Mouse (Mus musculus): ENCODE results near the gene Fbxo36. TPM values are rescaled to one million over a fixed set of nuclear protein-coding genes. Genes with fewer than 3 reads are reported as not detected.

Gene Fbxo36
- polyA plus RNA-seq, 1 experiment from 2014 or later: 7.0 TPM

GRCm38 (mm10) chr1:84882937-84883336, 43.3 kb downstream of the Fbxo36 start:
- Histone ChIP-seq H3K4me1 (no peaks in the 10 kb centered on the region), H3K27ac (no peak overlapping the region), H3K36me3 (no peaks in the 10 kb centered on the region), H3K9me3 (no peaks in the 10 kb centered on the region), H3K27me3 (ENCODE audit: insufficient read depth, poor library complexity, severe bottlenecking) (no peaks in the 10 kb centered on the region), H3K4me3 (no peak overlapping the region)
- 88% methylated on average over 4 of the region's 4 CpGs for WGBS
- DNase-seq (ENCODE audit: low spot score): no peak

GRCm38 (mm10) chr1:84883889-84884288, 44.2 kb downstream of the Fbxo36 start:
- Histone ChIP-seq H3K27ac (no peak overlapping the region), H3K9me3 (no peaks in the 10 kb centered on the region), H3K27me3 (ENCODE audit: insufficient read depth, poor library complexity, severe bottlenecking) (no peaks in the 10 kb centered on the region), H3K4me1 (no peaks in the 10 kb centered on the region), H3K4me3 (no peak overlapping the region), H3K36me3 (no peaks in the 10 kb centered on the region)
- whole genome bisulfite sequencing: 70% methylated on average over 4 of the region's 4 CpGs
- no peak for DNase-seq (ENCODE audit: low spot score)

GRCm38 (mm10) chr1:84885174-84885573, 45.5 kb downstream of the Fbxo36 start:
- Histone ChIP-seq H3K4me1 (no peaks in the 10 kb centered on the region), H3K9me3 (no peaks in the 10 kb centered on the region), H3K27me3 (ENCODE audit: insufficient read depth, poor library complexity, severe bottlenecking) (no peaks in the 10 kb centered on the region), H3K4me3 (no peak overlapping the region), H3K27ac (no peak overlapping the region), H3K36me3 (no peaks in the 10 kb centered on the region)
- no peak for DNase-seq (ENCODE audit: low spot score)
- 80% methylated on average over 3 of the region's 3 CpGs for WGBS

GRCm38 (mm10) chr1:84885921-84886320, 46.3 kb downstream of the Fbxo36 start:
- WGBS: 88% methylated on average over 6 of the region's 6 CpGs
- no peak overlapping the region for H3K27ac ChIP-seq
- no peaks in the 10 kb centered on the region for H3K27me3 ChIP-seq (ENCODE audit: insufficient read depth, poor library complexity, severe bottlenecking)
- H3K9me3 ChIP-seq: no peaks in the 10 kb centered on the region
- no peaks in the 10 kb centered on the region for H3K36me3 ChIP-seq
- no peak overlapping the region for H3K4me3 ChIP-seq
- DNase-seq (ENCODE audit: low spot score): no peak
- no peaks in the 10 kb centered on the region for H3K4me1 ChIP-seq

- 58% methylated on average over 8 of the region's 8 CpGs for WGBS
- DNase-seq (ENCODE audit: low spot score): no peak
- Histone ChIP-seq H3K4me3 (no peak overlapping the region), H3K9me3 (no peaks in the 10 kb centered on the region), H3K27ac (no peak overlapping the region), H3K4me1 (no peaks in the 10 kb centered on the region), H3K27me3 (ENCODE audit: insufficient read depth, poor library complexity, severe bottlenecking) (no peaks in the 10 kb centered on the region), H3K36me3 (no peaks in the 10 kb centered on the region)
These were observed 49.8 kb downstream of the Fbxo36 start for GRCm38 (mm10) chr1:84889330-84890004.

GRCm38 (mm10) chr1:84890005-84890393, 50.4 kb downstream of the Fbxo36 start:
- Histone ChIP-seq H3K27ac (no peak overlapping the region), H3K4me3 (no peak overlapping the region), H3K36me3 (no peaks in the 10 kb centered on the region), H3K4me1 (no peaks in the 10 kb centered on the region), H3K27me3 (ENCODE audit: insufficient read depth, poor library complexity, severe bottlenecking) (no peaks in the 10 kb centered on the region), H3K9me3 (no peaks in the 10 kb centered on the region)
- 39% methylated on average over 7 of the region's 7 CpGs for WGBS
- no peak for DNase-seq (ENCODE audit: low spot score)

GRCm38 (mm10) chr1:84890503-84890902, 50.9 kb downstream of the Fbxo36 start:
- H3K27me3 ChIP-seq (ENCODE audit: insufficient read depth, poor library complexity, severe bottlenecking): no peaks in the 10 kb centered on the region
- no peak for DNase-seq (ENCODE audit: low spot score)
- H3K9me3 ChIP-seq: no peaks in the 10 kb centered on the region
- no peaks in the 10 kb centered on the region for H3K4me1 ChIP-seq
- no peak overlapping the region for H3K27ac ChIP-seq
- WGBS: 69% methylated on average over 7 of the region's 7 CpGs
- no peak overlapping the region for H3K4me3 ChIP-seq
- no peaks in the 10 kb centered on the region for H3K36me3 ChIP-seq

GRCm38 (mm10) chr1:84891746-84892145, 52.1 kb downstream of the Fbxo36 start:
- 88% methylated on average over 9 of the region's 9 CpGs for WGBS
- no peak overlapping the region for H3K4me3 ChIP-seq
- H3K27me3 ChIP-seq (ENCODE audit: insufficient read depth, poor library complexity, severe bottlenecking): no peaks in the 10 kb centered on the region
- no peaks in the 10 kb centered on the region for H3K9me3 ChIP-seq
- no peak overlapping the region for H3K27ac ChIP-seq
- H3K36me3 ChIP-seq: no peaks in the 10 kb centered on the region
- DNase-seq (ENCODE audit: low spot score): no peak
- no peaks in the 10 kb centered on the region for H3K4me1 ChIP-seq

- no peak overlapping the region for H3K4me3 ChIP-seq
- WGBS: 78% methylated on average over 6 of the region's 6 CpGs
- H3K36me3 ChIP-seq: no peaks in the 10 kb centered on the region
- no peaks in the 10 kb centered on the region for H3K4me1 ChIP-seq
- H3K9me3 ChIP-seq: no peaks in the 10 kb centered on the region
- no peaks in the 10 kb centered on the region for H3K27me3 ChIP-seq (ENCODE audit: insufficient read depth, poor library complexity, severe bottlenecking)
- DNase-seq (ENCODE audit: low spot score): no peak
- no peak overlapping the region for H3K27ac ChIP-seq
These were observed 57.7 kb downstream of the Fbxo36 start for GRCm38 (mm10) chr1:84897364-84897763.

- H3K4me3 ChIP-seq: no peak overlapping the region
- WGBS: 86% methylated on average over 6 of the region's 6 CpGs
- no peaks in the 10 kb centered on the region for H3K36me3 ChIP-seq
- no peaks in the 10 kb centered on the region for H3K27me3 ChIP-seq (ENCODE audit: insufficient read depth, poor library complexity, severe bottlenecking)
- no peak overlapping the region for H3K27ac ChIP-seq
- H3K4me1 ChIP-seq: no peaks in the 10 kb centered on the region
- DNase-seq (ENCODE audit: low spot score): no peak
- no peaks in the 10 kb centered on the region for H3K9me3 ChIP-seq
These were observed 59.5 kb downstream of the Fbxo36 start for GRCm38 (mm10) chr1:84899156-84899555.

GRCm38 (mm10) chr1:84904467-84904866, 64.8 kb downstream of the Fbxo36 start:
- no peaks in the 10 kb centered on the region for H3K9me3 ChIP-seq
- no peaks in the 10 kb centered on the region for H3K4me1 ChIP-seq
- no peak for DNase-seq (ENCODE audit: low spot score)
- no peak overlapping the region for H3K27ac ChIP-seq
- 86% methylated on average over 2 of the region's 2 CpGs for WGBS
- H3K36me3 ChIP-seq: no peaks in the 10 kb centered on the region
- no peak overlapping the region for H3K4me3 ChIP-seq
- H3K27me3 ChIP-seq (ENCODE audit: insufficient read depth, poor library complexity, severe bottlenecking): no peaks in the 10 kb centered on the region

GRCm38 (mm10) chr1:84910177-84910804, 70.7 kb downstream of the Fbxo36 start:
- H3K27ac ChIP-seq: no peak overlapping the region
- 76% methylated on average over 8 of the region's 8 CpGs for WGBS
- H3K9me3 ChIP-seq: no peaks in the 10 kb centered on the region
- no peaks in the 10 kb centered on the region for H3K36me3 ChIP-seq
- H3K4me3 ChIP-seq: no peak overlapping the region
- H3K4me1 ChIP-seq: no peaks in the 10 kb centered on the region
- H3K27me3 ChIP-seq (ENCODE audit: insufficient read depth, poor library complexity, severe bottlenecking): no peaks in the 10 kb centered on the region
- no peak for DNase-seq (ENCODE audit: low spot score)

GRCm38 (mm10) chr1:84912571-84912970, 72.9 kb downstream of the Fbxo36 start:
- Histone ChIP-seq H3K4me1 (no peaks in the 10 kb centered on the region), H3K27ac (no peak overlapping the region), H3K9me3 (no peaks in the 10 kb centered on the region), H3K4me3 (no peak overlapping the region), H3K36me3 (no peaks in the 10 kb centered on the region), H3K27me3 (ENCODE audit: insufficient read depth, poor library complexity, severe bottlenecking) (no peaks in the 10 kb centered on the region)
- 83% methylated on average over 11 of the region's 11 CpGs for WGBS
- DNase-seq (ENCODE audit: low spot score): no peak

- Histone ChIP-seq H3K9me3 (no peaks in the 10 kb centered on the region), H3K27ac (no peak overlapping the region), H3K4me3 (no peak overlapping the region), H3K4me1 (no peaks in the 10 kb centered on the region), H3K27me3 (ENCODE audit: insufficient read depth, poor library complexity, severe bottlenecking) (no peaks in the 10 kb centered on the region), H3K36me3 (no peaks in the 10 kb centered on the region)
- WGBS: 80% methylated on average over 4 of the region's 4 CpGs
- DNase-seq (ENCODE audit: low spot score): no peak
These were observed 75.4 kb downstream of the Fbxo36 start for GRCm38 (mm10) chr1:84915010-84915409.

Measured in heart, embryonic 10.5 days (tissue).